Mouse (Mus musculus): ENCODE measurements around the gene Mxi1. TPM values are rescaled to one million over a fixed set of nuclear protein-coding genes. Genes with fewer than 3 reads are reported as not detected.

The Mxi1 gene
- total and polyA plus RNA-seq, 3 experiments, result 10.6 to 19.9 (median 18.9) TPM

DNA sequence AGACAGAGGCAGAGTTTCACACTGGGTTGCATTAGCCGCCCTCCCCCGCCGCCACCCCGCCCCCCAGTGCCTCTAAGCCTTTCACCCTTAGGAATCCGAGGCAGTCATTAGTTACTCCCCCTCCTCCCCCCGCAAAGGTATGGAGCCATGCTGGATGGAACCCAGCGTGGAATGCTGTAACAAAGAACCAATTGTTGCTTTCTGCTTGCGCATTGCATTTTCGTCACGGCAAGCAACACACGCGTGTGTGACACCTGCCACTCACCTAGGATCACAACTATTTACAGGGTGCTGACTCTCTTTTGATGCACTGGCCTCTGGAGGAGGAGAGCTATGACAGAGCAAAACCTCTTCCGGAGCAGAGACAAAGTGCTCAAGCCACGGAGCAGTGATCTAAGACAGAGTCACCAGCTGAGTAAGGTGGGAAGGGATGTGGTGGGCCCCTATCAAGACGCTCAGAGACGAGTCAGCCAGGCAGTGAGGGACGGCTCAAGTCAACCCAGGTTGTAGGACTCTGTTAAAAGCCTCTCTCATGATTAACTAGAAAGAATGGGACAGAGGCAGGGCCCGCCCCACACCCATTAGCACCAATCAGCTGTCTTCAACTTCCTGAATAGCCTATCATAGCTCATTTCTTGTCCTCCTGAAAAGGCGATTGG lies 110.7 kb downstream of the Mxi1 start:
- no peaks in the 10 kb centered on the region for H3K27me3 ChIP-seq (replicated peaks)
- H3K36me3 ChIP-seq (replicated peaks in 1 of 2; ENCODE audit: control insufficient read depth in 1 of 2, insufficient read depth in 1 of 2, low read length in 1 of 2), result peaks cover 0 to 2% of the 10 kb centered on the region in 2 experiments
- H3K4me3 ChIP-seq (replicated peaks in 1 of 3; ENCODE audit: low read depth in 2 of 3, low read length in 2 of 3, poor library complexity in 1 of 3), result peak overlapping the region; percentile 56 to 59 (median 58)
- H3K9me3 ChIP-seq (replicated peaks; ENCODE audit: low read length), result no peaks in the 10 kb centered on the region
- peak; percentile 94 for DNase-seq (ENCODE audit: extremely low read depth)
- peaks cover 23 to 53% of the 10 kb centered on the region in 2 experiments for H3K4me1 ChIP-seq (ENCODE audit: control insufficient read depth in 1 of 2, insufficient read depth in 2 of 2)
- peak overlapping the region; percentile 86 for H3K4me2 ChIP-seq (ENCODE audit: insufficient read depth, low read depth, poor library complexity, severe bottlenecking)
- H3K9ac ChIP-seq (ENCODE audit: insufficient read depth, low read depth), result peak overlapping the region; percentile 67; the same call in 1 of the 2 replicates
- H3K27ac ChIP-seq (ENCODE audit: insufficient read depth, low read depth), result peak overlapping the region; percentile 97
- TF ChIP-seq NRF1 (IDR thresholded peaks at IDR 0.05; ENCODE audit: low read depth, low read length) (0 out of 2 replicates have a peak, but pooled peaks have one; percentile 20), CTCF (conservative IDR thresholded peaks at IDR 0.05 in 1 of 2, IDR thresholded peaks at IDR 0.05 in 1 of 2; ENCODE audit: low read depth in 2 of 2, low read length in 2 of 2) (no peak), ZC3H11A (IDR thresholded peaks at IDR 0.05; ENCODE audit: low read depth, low read length) (no peak), HCFC1 (IDR thresholded peaks at IDR 0.05; ENCODE audit: low read depth, low read length) (no peak), USF1 (IDR thresholded peaks at IDR 0.05; ENCODE audit: low read depth, low read length) (no peak), NELFE (IDR thresholded peaks at IDR 0.05; ENCODE audit: low read depth, low read length) (no peak; the same call in 1 of the 2 replicates), EP300 (IDR thresholded peaks at IDR 0.05; ENCODE audit: low read length) (no peak), KAT2A (IDR thresholded peaks at IDR 0.05; ENCODE audit: insufficient replicate concordance, low read length) (no peak), JUN (IDR thresholded peaks at IDR 0.05; ENCODE audit: insufficient read depth, low read depth, low read length) (no peak), RCOR1 (conservative IDR thresholded peaks at IDR 0.05; ENCODE audit: low read depth, low read length) (no peak), ZKSCAN1 (IDR thresholded peaks at IDR 0.05; ENCODE audit: borderline replicate concordance, low read depth, low read length) (no peak), ETS1 (conservative IDR thresholded peaks at IDR 0.05; ENCODE audit: low read depth, low read length) (no peak; the same call in 1 of the 2 replicates), UBTF (IDR thresholded peaks at IDR 0.05; ENCODE audit: low read depth, low read length) (no peak), MXI1 (IDR thresholded peaks at IDR 0.05; ENCODE audit: low read depth, low read length) (0 out of 2 replicates have a peak, but pooled peaks have one; percentile 4), POLR2A (IDR thresholded peaks at IDR 0.05; ENCODE audit: low read depth, low read length) (peak; percentile 74), MAX (IDR thresholded peaks at IDR 0.05; ENCODE audit: low read length) (no peak), USF2 (conservative IDR thresholded peaks at IDR 0.05; ENCODE audit: low read depth, low read length) (no peak), SIN3A (IDR thresholded peaks at IDR 0.05; ENCODE audit: low read length) (no peak), IRF4 (IDR thresholded peaks at IDR 0.05; ENCODE audit: low read depth, low read length) (0 out of 2 replicates have a peak, but pooled peaks have one; percentile 45), MAZ (IDR thresholded peaks at IDR 0.05; ENCODE audit: low read depth, low read length) (no peak), E2F4 (IDR thresholded peaks at IDR 0.05; ENCODE audit: insufficient replicate concordance, low read depth, low read length) (no peak), PAX5 (IDR thresholded peaks at IDR 0.05; ENCODE audit: low read length) (no peak), BHLHE40 (IDR thresholded peaks at IDR 0.05; ENCODE audit: low read depth, low read length) (peak; percentile 66), GABPA (IDR thresholded peaks at IDR 0.05; ENCODE audit: insufficient replicate concordance, low read depth, low read length) (no peak), SMC3 (IDR thresholded peaks at IDR 0.05; ENCODE audit: low read depth, low read length) (no peak; the same call in 1 of the 2 replicates), JUND (conservative IDR thresholded peaks at IDR 0.05; ENCODE audit: low read depth, low read length) (no peak), TBP (conservative IDR thresholded peaks at IDR 0.05; ENCODE audit: low read depth, low read length) (peak; percentile 89), POLR2AphosphoS2 (IDR thresholded peaks at IDR 0.05; ENCODE audit: low read depth, low read length) (no peak), MYC (IDR thresholded peaks at IDR 0.05; ENCODE audit: low read depth, low read length) (no peak), CHD1 (IDR thresholded peaks at IDR 0.05; ENCODE audit: low read depth, low read length) (no peak), RAD21 (IDR thresholded peaks at IDR 0.05; ENCODE audit: low read depth, low read length) (no peak), ZMIZ1 (IDR thresholded peaks at IDR 0.05; ENCODE audit: low read depth, low read length) (no peak), ELF1 (IDR thresholded peaks at IDR 0.05; ENCODE audit: low read depth, low read length) (no peak), ZNF384 (IDR thresholded peaks at IDR 0.05; ENCODE audit: low read depth, low read length) (no peak), CHD2 (IDR thresholded peaks at IDR 0.05; ENCODE audit: low read length) (peak; percentile 92), MAFK (IDR thresholded peaks at IDR 0.05; ENCODE audit: insufficient replicate concordance, low read length) (no peak), MEF2A (IDR thresholded peaks at IDR 0.05; ENCODE audit: borderline replicate concordance, low read depth, low read length) (no peak), TCF12 (IDR thresholded peaks at IDR 0.05; ENCODE audit: low read depth, low read length) (no peak)
- H3K79me2 ChIP-seq (replicated peaks; ENCODE audit: control insufficient read depth, extremely low read depth, insufficient read depth, poor library complexity, severe bottlenecking), result no peaks in the 10 kb centered on the region
- dilution Hi-C loops (cut with MboI; ENCODE audit: extremely low pct_ligation_motif_present, extremely low pct_unique_long_range_greater_than_20kb, low sequenced_read_pairs), result no loop called here
- in situ Hi-C loops (cut with MboI; ENCODE audit: low pct_ligation_motif_present, low pct_unique_long_range_greater_than_20kb, low sequenced_read_pairs), result loop anchor here (10.0 kb wide), 1 partner anchor 114 kb away; no protein-coding TSS in a partner anchor

Measured in CH12.LX (cell line).